Mouse (Mus musculus) bone marrow macrophage, adult 2 months (primary cell): ENCODE data around the gene Bud13.

Experiments used
- CTCF ChIP-seq: IDR thresholded peaks from 2 replicates; pipeline ENCODE4 v1.5.1; 2012; ENCODE audit warnings: low read depth, mild to moderate bottlenecking, low read length, moderate library complexity
- POLR2A ChIP-seq: IDR thresholded peaks from 2 replicates; pipeline ENCODE4 v1.6.1; 2012; ENCODE audit warnings: mild to moderate bottlenecking, low read depth, low read length, borderline replicate concordance

DNA sequence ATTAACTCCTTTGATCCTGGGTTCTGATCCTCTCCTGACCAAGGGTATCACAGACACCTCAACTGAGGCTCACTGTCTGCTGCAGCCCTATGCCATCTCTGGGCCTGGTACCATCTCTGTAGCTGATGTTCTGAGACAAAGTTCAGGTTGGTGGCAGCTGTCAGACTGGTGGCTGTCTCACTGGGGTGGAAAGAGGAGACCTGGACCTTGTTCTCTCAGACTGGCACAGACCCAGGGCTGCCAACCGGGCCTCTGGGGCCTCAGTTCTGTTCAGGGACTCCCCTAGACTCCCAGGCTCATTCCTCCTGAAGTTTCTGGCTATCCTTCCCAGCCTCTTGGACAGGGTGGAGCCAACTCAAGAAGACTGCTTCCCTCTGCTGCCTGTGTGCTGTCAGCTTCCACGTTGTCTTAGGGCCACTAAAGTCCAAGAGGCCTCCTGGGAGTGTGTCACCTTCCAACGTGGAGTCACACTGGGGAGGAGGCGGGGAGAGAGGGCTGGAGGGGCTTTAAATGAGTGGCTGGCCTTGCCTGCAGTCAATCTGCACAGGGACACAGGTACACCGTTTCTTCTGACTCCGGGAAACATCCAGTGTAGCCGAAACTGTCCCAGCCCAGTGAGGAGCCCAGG is 42.2 kb upstream of the Bud13 start, which contains the start of gene Apoa4:
- no peak for TF ChIP-seq POLR2A
- no peak for TF ChIP-seq CTCF
